Mouse (Mus musculus) olfactory bulb, adult 2 months (tissue): ENCODE measurements around the gene Col2a1.

Experiments used
- CTCF ChIP-seq: fragments of 200-500 bp; IDR thresholded peaks from 2 replicates; pipeline ENCODE4 v1.5.1; 2012; ENCODE audit warnings: low read depth, mild to moderate bottlenecking, low read length, moderate library complexity; ENCODE audit not compliant: insufficient read depth
- POLR2A ChIP-seq: fragments of 200-500 bp; IDR thresholded peaks from 2 replicates; pipeline ENCODE4 v1.6.1; 2012; ENCODE audit warnings: mild to moderate bottlenecking, low read depth, low read length, moderate library complexity; ENCODE audit not compliant: insufficient read depth

- TF ChIP-seq CTCF (no peak), POLR2A (no peak)
Observed at GRCm38 (mm10) chr15:97954671-97955070, 49.8 kb downstream of the Col2a1 start.
